Mouse (Mus musculus) lung, postnatal 0 days (tissue): ENCODE data around the gene Spats1.
"Not testable (repeated sequence)": the region's sequence is repeated elsewhere in the genome, so short reads cannot be mapped to it uniquely, and the experiment has no call there.

Experiments used
- CTCF ChIP-seq: IDR thresholded peaks from 2 replicates; pipeline ENCODE4 v1.5.1; 2016; ENCODE audit warnings: antibody characterized with exemption, mild to moderate bottlenecking
- EP300 ChIP-seq: IDR thresholded peaks from 2 replicates; pipeline ENCODE4 v1.6.1; 2016; ENCODE audit warnings: antibody characterized with exemption, mild to moderate bottlenecking, control low read depth

DNA sequence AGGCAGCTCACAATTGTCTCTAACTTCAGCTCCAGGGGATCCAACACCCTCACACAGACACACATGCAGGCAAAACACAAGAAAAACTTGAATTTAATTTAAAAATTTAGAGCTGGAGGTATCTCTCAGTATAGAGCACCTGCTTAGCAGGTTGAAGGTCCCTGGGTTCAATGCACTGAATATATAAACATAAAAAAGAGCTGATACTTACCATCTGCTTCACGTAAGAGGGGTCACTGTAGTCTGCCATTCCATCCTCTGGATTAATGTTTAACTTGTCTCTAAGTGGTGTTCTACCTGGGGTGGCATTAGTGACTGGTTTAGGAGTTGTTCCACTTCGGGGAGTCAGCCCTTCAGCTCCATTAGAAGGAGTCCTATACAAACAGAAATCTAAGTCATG, 63.6 kb downstream of the Spats1 start:
- not testable (repeated sequence) for TF ChIP-seq CTCF, EP300
